In the genomic region with DNA sequence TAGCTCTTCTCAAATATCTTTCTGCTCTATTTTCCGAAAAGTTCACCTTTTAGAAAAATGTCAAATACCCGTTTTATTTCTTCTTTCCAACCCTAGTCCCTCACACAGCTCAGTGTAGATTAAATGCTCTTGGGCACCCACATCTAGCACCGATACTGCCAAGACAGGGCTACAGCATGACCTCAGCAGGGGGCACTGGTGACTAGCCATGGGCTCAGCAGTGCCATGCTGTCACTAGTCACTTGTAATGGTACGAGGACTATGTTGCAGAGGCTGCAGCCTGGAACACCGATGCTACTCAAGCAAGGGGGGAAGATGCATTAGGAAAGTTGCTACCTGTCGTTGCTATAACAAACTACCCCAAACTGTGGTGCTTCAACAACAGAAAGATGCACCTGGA, we compare ENCODE assay signal across 11 mouse cellular contexts.
DNase-seq lines count a peak whose midpoint lies in the region; ATAC-seq and TF ChIP-seq lines count a peak whose summit lies in the region.
"Had no signal": no experiment of that assay in that cellular context is flagged by ENCODE, and none has a peak within 500 bp of the region (broad histone marks: within the 10 kb centered on the region; RNA-seq: fewer than 3 reads in every experiment).

No protein-coding gene starts in this region.

- H3K9ac ChIP-seq in stomach, postnatal 0 days (ENCODE audit: low read length) = no peak overlapping the region
- H3K9ac ChIP-seq: forebrain, embryonic 13.5 days; hindbrain, embryonic 13.5 days had no signal

- H3K4me1 ChIP-seq in thymus, adult 2 months (replicated peaks; ENCODE audit: control insufficient read depth, insufficient read depth, low read length) = peaks cover 11% of the 10 kb centered on the region
- H3K4me1 ChIP-seq in stomach, postnatal 0 days (replicated peaks; ENCODE audit: control insufficient read depth, insufficient read depth) = no peaks in the 10 kb centered on the region
- H3K4me1 ChIP-seq: hindbrain, embryonic 13.5 days had no signal

- H3K36me3 ChIP-seq in thymus, adult 2 months (ENCODE audit: control insufficient read depth, insufficient read depth, low read length) = no peaks in the 10 kb centered on the region
- H3K36me3 ChIP-seq in stomach, postnatal 0 days (ENCODE audit: control insufficient read depth, insufficient read depth, low read length) = no peaks in the 10 kb centered on the region
- H3K36me3 ChIP-seq: hindbrain, embryonic 13.5 days had no signal

- intact Hi-C loops in heart, postnatal 25 days (cut with DNase I) = loop anchor here (5.0 kb wide), 1 partner anchor 345 kb away; no protein-coding TSS in a partner anchor

- H3K4me2 ChIP-seq in stomach, postnatal 0 days (replicated peaks; ENCODE audit: low read depth) = no peak overlapping the region
- H3K4me2 ChIP-seq: forebrain, embryonic 13.5 days; hindbrain, embryonic 13.5 days had no signal

- TF ChIP-seq EP300 in stomach, postnatal 0 days (optimal IDR thresholded peaks at IDR 0.05) = no peak

- 71% methylated on average over 6 of the region's 6 CpGs for WGBS in thymus, adult 2 months
- WGBS in stomach, postnatal 0 days = 82% methylated on average over 6 of the region's 6 CpGs

- H3K9me3 ChIP-seq in stomach, postnatal 0 days (ENCODE audit: control insufficient read depth, low read length) = no peaks in the 10 kb centered on the region
- H3K9me3 ChIP-seq: forebrain, embryonic 13.5 days; hindbrain, embryonic 13.5 days had no signal

- no peak overlapping the region for H3K4me3 ChIP-seq in thymus, adult 2 months (ENCODE audit: control insufficient read depth, insufficient read depth, low read length)
- no peak overlapping the region for H3K4me3 ChIP-seq in stomach, postnatal 0 days (ENCODE audit: low read depth, low read length)
- H3K4me3 ChIP-seq: forebrain, embryonic 13.5 days; hindbrain, embryonic 13.5 days had no signal

- H3K27ac ChIP-seq in thymus, adult 2 months (ENCODE audit: control insufficient read depth, insufficient read depth, low read length) = no peak overlapping the region
- no peak overlapping the region for H3K27ac ChIP-seq in stomach, postnatal 0 days (replicated peaks)
- H3K27ac ChIP-seq: forebrain, embryonic 13.5 days; hindbrain, embryonic 13.5 days had no signal

- H3K27me3 ChIP-seq in thymus, adult 2 months (ENCODE audit: control insufficient read depth, insufficient read depth, low read length) = no peaks in the 10 kb centered on the region
- H3K27me3 ChIP-seq in stomach, postnatal 0 days (ENCODE audit: control insufficient read depth, insufficient read depth, low read length) = no peaks in the 10 kb centered on the region
- H3K27me3 ChIP-seq: forebrain, embryonic 13.5 days had no signal

- TF ChIP-seq POLR2A in thymus, adult 2 months (IDR thresholded peaks at IDR 0.05; ENCODE audit: control insufficient read depth, extremely low read depth, insufficient read depth, low read length, poor library complexity) = no peak

- no peak for TF ChIP-seq CTCF in thymus, adult 2 months (IDR thresholded peaks at IDR 0.05; ENCODE audit: borderline replicate concordance, control insufficient read depth, extremely low read depth, insufficient read depth, low read length, poor library complexity)
- peak; percentile 59 for TF ChIP-seq CTCF in stomach, postnatal 0 days (IDR thresholded peaks at IDR 0.05; ENCODE audit: low read depth)

- no peak for ATAC-seq in stomach, postnatal 0 days (ENCODE audit: low FRiP score, low TSS enrichment)
- ATAC-seq in activated CD4-positive, CD25-positive, alpha-beta regulatory T cell, adult 4 months = no peak
- ATAC-seq: forebrain, embryonic 13.5 days had no signal

- DNase-seq in heart, adult 11 months = peak; percentile 92
- no peak for DNase-seq in heart, postnatal 25 days (ENCODE audit: low spot score)
- DNase-seq in thymus, postnatal 0 days (ENCODE audit: low spot score) = peak; percentile 22
- no peak for DNase-seq in thymus, adult 2 months
- DNase-seq in kidney, postnatal 10 days = peak; percentile 35
- peak; percentile 32 for DNase-seq in stomach, postnatal 0 days (ENCODE audit: low spot score)
- DNase-seq in right cerebral cortex, postnatal 14 days = no peak
- DNase-seq: cerebellum, adult 11 months had no signal

Comparison
In these comparisons a context has a peak if more than half of its experiments do, and no peak if none do; other contexts are left out.
1. DNase-seq: peak in heart, adult 11 months (single experiment), thymus, postnatal 0 days (single experiment), kidney, postnatal 10 days (single experiment) and stomach, postnatal 0 days (single experiment); none in heart, postnatal 25 days (single experiment), thymus, adult 2 months (single experiment) and right cerebral cortex, postnatal 14 days (single experiment).